Mouse (Mus musculus): ENCODE data around the gene Dpf2. TPM values are rescaled to one million over a fixed set of nuclear protein-coding genes. Genes with fewer than 3 reads are reported as not detected.
A peak's percentile ranks its signal among the peaks of the same experiment; 100 is the strongest.

Gene Dpf2
- polyA plus RNA-seq, 1 experiment from 2014 or later = 167 TPM

DNA sequence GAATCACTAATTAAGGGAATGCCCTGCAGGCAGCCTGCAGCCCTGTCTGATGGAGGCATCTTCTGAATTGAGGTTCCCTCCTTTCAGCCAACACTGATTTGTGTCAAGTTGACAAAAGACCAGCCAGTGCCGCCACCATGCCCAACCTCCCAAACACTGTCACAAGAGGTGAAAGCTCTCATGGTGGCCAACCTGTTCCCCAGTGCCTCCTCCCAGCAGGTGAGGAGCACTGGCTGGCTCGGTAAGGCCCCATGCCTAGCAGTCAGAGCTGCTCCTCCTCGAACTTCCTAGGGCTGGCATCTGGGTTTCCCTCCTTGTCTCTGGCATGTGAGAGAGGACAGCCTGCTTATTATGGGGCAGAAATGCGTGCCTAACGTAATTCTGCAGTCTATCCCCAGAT lies 26.9 kb upstream of the Dpf2 start:
- no peak overlapping the region for H3K4me2 ChIP-seq (replicated peaks; ENCODE audit: low read depth, low read length)
- 89% methylated on average over 5 of the region's 5 CpGs for WGBS
- no peak overlapping the region for H3K9ac ChIP-seq (ENCODE audit: low read depth, low read length)
- no peak overlapping the region for H3K4me3 ChIP-seq (ENCODE audit: low read length)
- ATAC-seq (ENCODE audit: low FRiP score, low TSS enrichment) = no peak
- peaks cover 33% of the 10 kb centered on the region for H3K36me3 ChIP-seq (ENCODE audit: control insufficient read depth, insufficient read depth, low read length)
- peak overlapping the region; percentile 19; the same call in 1 of the 2 replicates for H3K27ac ChIP-seq (ENCODE audit: low read depth, low read length)
- H3K27me3 ChIP-seq (ENCODE audit: control insufficient read depth, insufficient read depth, low read length) = no peaks in the 10 kb centered on the region
- no peaks in the 10 kb centered on the region for H3K9me3 ChIP-seq (ENCODE audit: control insufficient read depth, low read length)
- peaks cover 33% of the 10 kb centered on the region for H3K4me1 ChIP-seq (ENCODE audit: control insufficient read depth, insufficient read depth, low read length)

DNA sequence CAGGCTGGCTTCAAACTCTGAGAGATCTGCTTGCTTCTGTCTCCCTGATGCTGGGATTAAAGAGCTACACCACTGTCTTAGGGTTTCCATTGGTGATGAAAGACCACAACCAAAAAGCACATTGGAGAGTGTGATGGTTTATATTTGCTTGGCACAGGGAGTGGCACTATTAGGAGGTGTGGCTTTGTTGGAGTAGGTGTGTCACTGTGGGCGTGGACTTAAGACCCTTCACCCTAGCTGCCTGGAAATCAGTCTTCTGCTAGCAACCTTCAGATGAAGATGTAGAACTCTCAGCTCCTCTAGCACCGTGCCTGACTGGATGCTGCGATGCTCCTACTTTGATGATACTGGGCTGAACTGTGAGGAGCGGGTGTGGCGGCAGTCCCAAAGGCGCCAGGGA lies 25.7 kb upstream of the Dpf2 start:
- peaks cover 28% of the 10 kb centered on the region for H3K4me1 ChIP-seq (ENCODE audit: control insufficient read depth, insufficient read depth, low read length)
- no peaks in the 10 kb centered on the region for H3K9me3 ChIP-seq (ENCODE audit: control insufficient read depth, low read length)
- no peak overlapping the region for H3K9ac ChIP-seq (ENCODE audit: low read depth, low read length)
- 88% methylated on average over 6 of the region's 6 CpGs for WGBS
- no peak overlapping the region for H3K27ac ChIP-seq (ENCODE audit: low read depth, low read length)
- peaks cover 27% of the 10 kb centered on the region for H3K36me3 ChIP-seq (ENCODE audit: control insufficient read depth, insufficient read depth, low read length)
- H3K4me2 ChIP-seq (replicated peaks; ENCODE audit: low read depth, low read length) = no peak overlapping the region
- H3K27me3 ChIP-seq (ENCODE audit: control insufficient read depth, insufficient read depth, low read length) = no peaks in the 10 kb centered on the region
- ATAC-seq (ENCODE audit: low FRiP score, low TSS enrichment) = no peak
- no peak overlapping the region for H3K4me3 ChIP-seq (ENCODE audit: low read length)

DNA sequence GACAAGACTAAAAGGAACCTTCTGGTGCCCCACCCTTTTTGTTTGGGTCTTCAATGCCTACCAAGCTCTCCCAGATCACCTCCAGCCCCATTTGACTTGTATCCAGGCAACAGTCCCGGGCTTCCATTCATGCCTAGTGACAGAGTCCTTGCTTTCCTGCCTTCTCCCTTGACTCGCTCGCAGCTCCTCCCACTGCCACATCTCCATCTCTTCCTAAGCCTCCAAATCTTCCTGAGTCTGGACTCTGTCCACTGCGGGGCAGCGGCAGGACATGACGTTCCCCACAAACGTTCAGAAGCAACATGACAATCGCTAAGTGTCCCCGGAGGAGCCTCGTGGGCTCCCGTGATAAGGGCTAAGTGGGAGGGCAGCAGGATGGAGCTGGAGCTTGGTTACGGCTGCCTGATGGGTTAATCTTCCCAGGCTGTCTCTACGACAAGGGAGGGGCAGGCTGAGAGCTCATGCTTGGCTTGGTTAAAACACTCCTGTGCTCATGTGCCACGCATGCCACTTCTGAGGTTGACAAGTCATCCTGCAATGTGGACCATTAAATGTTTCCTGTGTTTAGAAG lies 25.1 kb upstream of the Dpf2 start:
- no peak overlapping the region for H3K4me2 ChIP-seq (replicated peaks; ENCODE audit: low read depth, low read length)
- H3K4me3 ChIP-seq (ENCODE audit: low read length) = no peak overlapping the region
- no peaks in the 10 kb centered on the region for H3K27me3 ChIP-seq (ENCODE audit: control insufficient read depth, insufficient read depth, low read length)
- ATAC-seq (ENCODE audit: low FRiP score, low TSS enrichment) = no peak
- no peak overlapping the region for H3K27ac ChIP-seq (ENCODE audit: low read depth, low read length)
- no peak overlapping the region for H3K9ac ChIP-seq (ENCODE audit: low read depth, low read length)
- no peaks in the 10 kb centered on the region for H3K9me3 ChIP-seq (ENCODE audit: control insufficient read depth, low read length)
- H3K4me1 ChIP-seq (ENCODE audit: control insufficient read depth, insufficient read depth, low read length) = peaks cover 28% of the 10 kb centered on the region
- peaks cover 22% of the 10 kb centered on the region for H3K36me3 ChIP-seq (ENCODE audit: control insufficient read depth, insufficient read depth, low read length)
- WGBS = 32% methylated on average over 14 of the region's 14 CpGs

DNA sequence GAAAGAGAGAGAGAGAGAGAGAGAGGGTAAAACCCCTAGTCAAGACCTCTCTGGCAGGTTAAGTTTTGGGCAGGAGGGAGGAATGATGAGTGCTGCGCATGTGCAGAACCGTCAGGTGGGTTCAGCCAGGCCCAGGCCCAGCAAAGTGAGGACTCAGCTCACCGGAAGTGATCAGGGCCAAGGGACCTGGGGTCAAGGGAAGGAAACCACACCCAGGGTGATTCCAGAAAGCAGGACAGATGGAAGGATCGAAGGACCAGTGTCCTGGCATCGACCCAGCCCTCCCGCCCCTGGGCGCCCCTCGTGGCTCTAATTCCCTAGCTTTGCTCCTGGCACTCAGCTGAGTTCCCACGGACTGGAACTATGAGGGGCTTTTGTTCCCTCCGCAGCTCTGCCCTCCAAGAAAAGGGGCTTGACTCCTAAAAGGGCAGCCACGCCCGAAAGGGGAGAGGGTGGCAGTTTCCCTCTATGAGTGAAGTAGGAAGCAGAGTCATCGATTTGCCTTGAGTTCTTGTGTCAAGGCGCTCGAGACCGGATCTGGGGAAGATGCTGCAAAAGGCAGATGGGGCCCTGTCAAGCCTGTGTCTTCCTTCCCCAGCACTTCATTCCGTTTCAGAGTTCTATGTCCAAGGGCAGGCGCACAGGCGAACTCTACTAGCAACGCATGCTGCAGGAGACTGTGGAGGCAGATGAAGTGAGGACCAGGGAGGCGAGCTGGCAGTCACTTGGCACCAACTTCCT lies 24.5 kb upstream of the Dpf2 start:
- WGBS = 83% methylated on average over 21 of the region's 21 CpGs
- ATAC-seq (ENCODE audit: low FRiP score, low TSS enrichment) = no peak

DNA sequence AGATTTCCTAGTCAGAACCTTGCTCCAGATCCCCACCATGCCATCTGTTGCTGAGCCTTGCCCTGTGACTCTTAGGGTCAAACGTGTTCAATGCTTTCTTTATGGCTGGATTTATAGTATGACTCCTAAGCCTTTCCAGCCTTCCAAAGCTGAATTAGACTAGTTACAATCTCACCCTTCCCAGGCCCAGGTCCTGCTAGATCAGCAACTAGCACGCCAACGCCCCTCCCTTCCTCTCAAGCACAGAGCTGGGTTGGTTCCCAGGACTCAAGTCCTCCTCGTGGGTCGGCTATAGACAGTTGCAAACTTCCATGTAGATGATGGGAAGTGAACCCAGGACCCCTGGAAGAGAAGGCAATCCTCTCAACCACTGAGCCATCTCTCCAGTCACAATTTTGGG lies 22.9 kb upstream of the Dpf2 start:
- Histone ChIP-seq H3K27ac (ENCODE audit: low read depth, low read length) (peak overlapping the region; percentile 65; the same call in 1 of the 2 replicates), H3K36me3 (ENCODE audit: control insufficient read depth, insufficient read depth, low read length) (peaks cover 8% of the 10 kb centered on the region; the same call in 1 of the 2 replicates), H3K4me1 (ENCODE audit: control insufficient read depth, insufficient read depth, low read length) (peaks cover 28% of the 10 kb centered on the region), H3K9ac (ENCODE audit: low read depth, low read length) (peak overlapping the region; percentile 28; the same call in 1 of the 2 replicates), H3K9me3 (ENCODE audit: control insufficient read depth, low read length) (no peaks in the 10 kb centered on the region), H3K27me3 (ENCODE audit: control insufficient read depth, insufficient read depth, low read length) (no peaks in the 10 kb centered on the region), H3K4me2 (replicated peaks; ENCODE audit: low read depth, low read length) (no peak overlapping the region), H3K4me3 (ENCODE audit: low read length) (no peak overlapping the region)
- 67% methylated on average over 5 of the region's 5 CpGs for WGBS
- ATAC-seq (ENCODE audit: low FRiP score, low TSS enrichment) = no peak

More for the DNA sequence above, 24.5 kb upstream of the Dpf2 start:
- Histone ChIP-seq H3K9ac (ENCODE audit: low read depth, low read length) (no peak overlapping the region), H3K36me3 (ENCODE audit: control insufficient read depth, insufficient read depth, low read length) (peaks cover 17% of the 10 kb centered on the region), H3K4me1 (ENCODE audit: control insufficient read depth, insufficient read depth, low read length) (peaks cover 28% of the 10 kb centered on the region), H3K9me3 (ENCODE audit: control insufficient read depth, low read length) (no peaks in the 10 kb centered on the region), H3K4me2 (replicated peaks; ENCODE audit: low read depth, low read length) (no peak overlapping the region), H3K27me3 (ENCODE audit: control insufficient read depth, insufficient read depth, low read length) (no peaks in the 10 kb centered on the region), H3K4me3 (ENCODE audit: low read length) (no peak overlapping the region), H3K27ac (ENCODE audit: low read depth, low read length) (no peak overlapping the region)

DNA sequence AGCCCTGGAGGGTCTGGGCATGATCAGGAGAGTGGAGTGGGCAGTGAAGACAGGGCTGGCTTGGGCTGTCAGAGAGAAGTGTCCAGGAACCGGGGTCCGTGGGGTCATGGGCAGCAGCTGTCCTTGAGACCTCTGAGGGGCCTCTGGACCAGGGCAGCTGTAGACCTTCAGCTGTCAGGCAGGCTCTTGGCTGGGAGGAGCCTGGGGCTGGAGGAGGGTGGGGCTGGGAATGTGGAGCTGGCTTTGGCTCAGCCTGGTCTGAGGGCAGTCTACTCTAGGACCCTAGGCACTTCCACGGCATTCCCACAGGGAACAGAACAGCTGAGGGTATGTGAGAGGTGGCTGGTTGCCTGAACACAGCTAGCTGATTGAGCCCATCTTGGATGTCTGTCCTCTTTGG lies 22.5 kb upstream of the Dpf2 start:
- Histone ChIP-seq H3K9ac (ENCODE audit: low read depth, low read length) (peak overlapping the region; percentile 28; the same call in 1 of the 2 replicates), H3K4me1 (ENCODE audit: control insufficient read depth, insufficient read depth, low read length) (peaks cover 32% of the 10 kb centered on the region), H3K27ac (ENCODE audit: low read depth, low read length) (peak overlapping the region; percentile 65; the same call in 1 of the 2 replicates), H3K4me2 (replicated peaks; ENCODE audit: low read depth, low read length) (0 out of 2 replicates have a peak overlapping the region, but pooled peaks have one; percentile 15), H3K4me3 (ENCODE audit: low read length) (no peak overlapping the region), H3K9me3 (ENCODE audit: control insufficient read depth, low read length) (no peaks in the 10 kb centered on the region), H3K36me3 (ENCODE audit: control insufficient read depth, insufficient read depth, low read length) (peaks cover 6% of the 10 kb centered on the region; the same call in 1 of the 2 replicates), H3K27me3 (ENCODE audit: control insufficient read depth, insufficient read depth, low read length) (no peaks in the 10 kb centered on the region)
- 6% methylated on average over 3 of the region's 3 CpGs for WGBS
- ATAC-seq (ENCODE audit: low FRiP score, low TSS enrichment) = peak; percentile 92

DNA sequence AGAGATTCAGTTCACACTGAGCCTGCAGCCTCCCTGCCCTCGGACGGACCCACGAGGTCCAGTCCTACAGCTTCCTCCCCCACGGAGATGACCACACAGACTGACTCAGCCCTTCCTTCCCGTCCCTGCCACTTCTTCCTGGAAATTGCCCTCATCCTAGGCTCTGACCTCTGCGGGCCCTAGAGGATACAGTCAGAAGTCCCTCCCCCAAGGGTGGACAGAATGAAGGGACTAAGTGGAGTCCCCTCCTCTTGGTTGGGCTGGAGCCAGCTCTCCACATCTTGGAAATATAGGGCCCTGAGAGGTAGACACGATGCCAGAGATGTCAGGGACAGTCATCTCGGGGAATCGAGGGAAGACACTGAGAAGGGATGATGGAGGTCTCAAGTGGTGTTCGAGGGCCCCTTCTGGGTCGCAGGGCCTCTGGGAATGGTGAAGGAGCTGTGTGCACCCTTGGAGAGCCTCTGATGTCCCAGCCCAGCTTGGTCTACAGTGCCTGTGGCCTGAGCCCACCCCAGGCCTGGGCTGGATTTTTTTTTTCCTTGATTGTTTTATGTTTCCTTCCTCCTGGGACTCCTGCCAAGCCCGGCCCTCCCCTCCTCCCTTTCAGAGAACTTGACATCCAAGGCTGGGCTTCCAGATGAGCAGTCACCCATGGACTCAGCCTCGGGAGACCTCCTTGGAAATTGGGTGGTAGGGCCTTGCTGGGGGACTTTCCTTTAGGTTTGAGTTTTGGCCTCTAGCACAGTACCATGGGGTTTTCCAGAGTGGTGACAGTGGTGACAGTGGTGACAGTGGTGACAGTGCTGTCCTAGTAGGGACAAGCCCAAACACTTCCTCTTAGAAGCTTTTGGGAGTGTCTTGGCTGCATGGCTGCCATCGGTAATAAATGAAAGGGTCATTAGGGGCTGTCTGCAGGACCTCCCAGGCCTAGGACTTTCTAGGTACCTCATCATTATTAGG lies 17.1 kb upstream of the Dpf2 start:
- 26% methylated on average over 14 of the region's 14 CpGs for WGBS
- no peaks in the 10 kb centered on the region for H3K27me3 ChIP-seq (ENCODE audit: control insufficient read depth, insufficient read depth, low read length)
- no peak overlapping the region; the same call in 1 of the 2 replicates for H3K4me2 ChIP-seq (replicated peaks; ENCODE audit: low read depth, low read length)
- H3K36me3 ChIP-seq (ENCODE audit: control insufficient read depth, insufficient read depth, low read length) = no peaks in the 10 kb centered on the region
- H3K4me3 ChIP-seq (ENCODE audit: low read length) = no peak overlapping the region
- H3K27ac ChIP-seq (ENCODE audit: low read depth, low read length) = peak overlapping the region; percentile 67
- peak; percentile 59 for ATAC-seq (ENCODE audit: low FRiP score, low TSS enrichment)
- H3K4me1 ChIP-seq (ENCODE audit: control insufficient read depth, insufficient read depth, low read length) = peaks cover 35% of the 10 kb centered on the region
- no peaks in the 10 kb centered on the region for H3K9me3 ChIP-seq (ENCODE audit: control insufficient read depth, low read length)
- H3K9ac ChIP-seq (ENCODE audit: low read depth, low read length) = no peak overlapping the region

DNA sequence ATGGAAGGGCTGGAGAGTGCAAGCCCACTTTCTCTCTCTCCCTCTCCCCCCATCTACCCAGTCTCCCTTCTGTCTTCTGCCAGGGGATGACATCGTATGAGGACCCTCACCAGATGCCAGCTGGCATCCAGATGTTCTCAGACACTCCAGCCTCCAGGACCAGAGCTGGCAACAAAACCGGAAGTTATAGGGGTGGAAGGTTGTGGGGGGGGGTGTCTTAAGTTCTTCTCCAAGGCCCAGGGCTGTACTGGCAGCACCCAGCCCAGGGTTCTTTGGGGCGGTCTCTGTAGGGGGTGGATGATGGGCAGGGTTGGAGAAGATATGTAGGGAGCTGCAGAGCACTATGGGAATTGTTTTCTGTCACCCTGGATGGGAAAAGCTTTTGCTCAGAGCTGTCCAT lies 15.7 kb upstream of the Dpf2 start:
- Histone ChIP-seq H3K9ac (ENCODE audit: low read depth, low read length) (no peak overlapping the region), H3K27me3 (ENCODE audit: control insufficient read depth, insufficient read depth, low read length) (no peaks in the 10 kb centered on the region), H3K36me3 (ENCODE audit: control insufficient read depth, insufficient read depth, low read length) (no peaks in the 10 kb centered on the region), H3K4me2 (replicated peaks; ENCODE audit: low read depth, low read length) (no peak overlapping the region), H3K4me1 (ENCODE audit: control insufficient read depth, insufficient read depth, low read length) (peaks cover 32% of the 10 kb centered on the region), H3K4me3 (ENCODE audit: low read length) (no peak overlapping the region), H3K9me3 (ENCODE audit: control insufficient read depth, low read length) (no peaks in the 10 kb centered on the region), H3K27ac (ENCODE audit: low read depth, low read length) (peak overlapping the region; percentile 67; the same call in 1 of the 2 replicates)
- ATAC-seq (ENCODE audit: low FRiP score, low TSS enrichment) = no peak
- 55% methylated on average over 3 of the region's 3 CpGs for WGBS

Data from kidney, embryonic 14.5 days (tissue).